Mouse (Mus musculus): ENCODE results near the gene Stpg1. TPM values are rescaled to one million over a fixed set of nuclear protein-coding genes. Genes with fewer than 3 reads are reported as not detected.
A peak's percentile ranks its signal among the peaks of the same experiment; 100 is the strongest.

Gene Stpg1
- polyA plus RNA-seq, 1 experiment: 0.02 TPM

- TF ChIP-seq CTCF (IDR thresholded peaks at IDR 0.05; ENCODE audit: extremely low read depth, insufficient read depth, insufficient read length, insufficient replicate concordance) (no peak), POLR2A (IDR thresholded peaks at IDR 0.05; ENCODE audit: low read depth, low read length) (no peak)
- Histone ChIP-seq H3K36me3 (ENCODE audit: control insufficient read depth, insufficient read depth, low read length) (peaks cover 2% of the 10 kb centered on the region), H3K27ac (ENCODE audit: insufficient read depth, low read length) (no peak overlapping the region), H3K4me1 (ENCODE audit: control insufficient read depth, insufficient read depth, insufficient read length) (peaks cover 7% of the 10 kb centered on the region), H3K27me3 (ENCODE audit: control insufficient read depth, insufficient read depth, low read length) (no peaks in the 10 kb centered on the region), H3K4me3 (ENCODE audit: extremely low read depth, insufficient read depth, insufficient read length) (no peak overlapping the region)
- DNase-seq (ENCODE audit: low read depth in 1 of 2, low spot score in 2 of 2): no peak
- 72% methylated on average over 18 of the region's 18 CpGs for WGBS
These were observed 1.2 kb downstream of the Stpg1 start for GRCm38 (mm10) chr4:135495810-135496209.

GRCm38 (mm10) chr4:135498136-135498535 lies 3.5 kb downstream of the Stpg1 start:
- Histone ChIP-seq H3K27me3 (ENCODE audit: control insufficient read depth, insufficient read depth, low read length) (no peaks in the 10 kb centered on the region), H3K36me3 (ENCODE audit: control insufficient read depth, insufficient read depth, low read length) (no peaks in the 10 kb centered on the region), H3K4me1 (ENCODE audit: control insufficient read depth, insufficient read depth, insufficient read length) (peaks cover 5% of the 10 kb centered on the region), H3K4me3 (ENCODE audit: extremely low read depth, insufficient read depth, insufficient read length) (no peak overlapping the region), H3K27ac (ENCODE audit: insufficient read depth, low read length) (no peak overlapping the region)
- 94% methylated on average over 6 of the region's 6 CpGs for WGBS
- DNase-seq (ENCODE audit: low read depth in 1 of 2, low spot score in 2 of 2): no peak
- TF ChIP-seq CTCF (IDR thresholded peaks at IDR 0.05; ENCODE audit: extremely low read depth, insufficient read depth, insufficient read length, insufficient replicate concordance) (no peak), POLR2A (IDR thresholded peaks at IDR 0.05; ENCODE audit: low read depth, low read length) (no peak)

GRCm38 (mm10) chr4:135499831-135500230 lies 5.2 kb downstream of the Stpg1 start:
- Histone ChIP-seq H3K36me3 (ENCODE audit: control insufficient read depth, insufficient read depth, low read length) (no peaks in the 10 kb centered on the region), H3K27ac (ENCODE audit: insufficient read depth, low read length) (no peak overlapping the region), H3K4me1 (ENCODE audit: control insufficient read depth, insufficient read depth, insufficient read length) (no peaks in the 10 kb centered on the region; the same call in 1 of the 2 replicates), H3K27me3 (ENCODE audit: control insufficient read depth, insufficient read depth, low read length) (no peaks in the 10 kb centered on the region), H3K4me3 (ENCODE audit: extremely low read depth, insufficient read depth, insufficient read length) (no peak overlapping the region)
- TF ChIP-seq POLR2A (IDR thresholded peaks at IDR 0.05; ENCODE audit: low read depth, low read length) (no peak), CTCF (IDR thresholded peaks at IDR 0.05; ENCODE audit: extremely low read depth, insufficient read depth, insufficient read length, insufficient replicate concordance) (no peak)
- DNase-seq (ENCODE audit: low read depth in 1 of 2, low spot score in 2 of 2): peak in 1 of 2 experiments; percentile 53
- 68% methylated on average over 3 of the region's 3 CpGs for WGBS

- H3K4me3 ChIP-seq (ENCODE audit: extremely low read depth, insufficient read depth, insufficient read length): no peak overlapping the region
- TF ChIP-seq CTCF (IDR thresholded peaks at IDR 0.05; ENCODE audit: extremely low read depth, insufficient read depth, insufficient read length, insufficient replicate concordance) (no peak), POLR2A (IDR thresholded peaks at IDR 0.05; ENCODE audit: low read depth, low read length) (no peak)
- H3K4me1 ChIP-seq (ENCODE audit: control insufficient read depth, insufficient read depth, insufficient read length): no peaks in the 10 kb centered on the region
- 29% methylated on average over 4 of the region's 4 CpGs for WGBS
- H3K36me3 ChIP-seq (ENCODE audit: control insufficient read depth, insufficient read depth, low read length): no peaks in the 10 kb centered on the region
- DNase-seq (ENCODE audit: low read depth in 1 of 2, low spot score in 2 of 2): no peak
- no peaks in the 10 kb centered on the region for H3K27me3 ChIP-seq (ENCODE audit: control insufficient read depth, insufficient read depth, low read length)
- H3K27ac ChIP-seq (ENCODE audit: insufficient read depth, low read length): no peak overlapping the region
These were observed 7.0 kb downstream of the Stpg1 start for GRCm38 (mm10) chr4:135501587-135501986.

GRCm38 (mm10) chr4:135505794-135506193 lies 11.2 kb downstream of the Stpg1 start:
- Histone ChIP-seq H3K27ac (ENCODE audit: insufficient read depth, low read length) (no peak overlapping the region), H3K36me3 (ENCODE audit: control insufficient read depth, insufficient read depth, low read length) (no peaks in the 10 kb centered on the region), H3K27me3 (ENCODE audit: control insufficient read depth, insufficient read depth, low read length) (0 out of 2 replicates have a peak, but pooled peaks cover 1% of the 10 kb centered on the region), H3K4me3 (ENCODE audit: extremely low read depth, insufficient read depth, insufficient read length) (no peak overlapping the region), H3K4me1 (ENCODE audit: control insufficient read depth, insufficient read depth, insufficient read length) (no peaks in the 10 kb centered on the region)
- no peak for DNase-seq (ENCODE audit: low read depth in 1 of 2, low spot score in 2 of 2)
- WGBS: 25% methylated on average over 11 of the region's 11 CpGs
- TF ChIP-seq CTCF (IDR thresholded peaks at IDR 0.05; ENCODE audit: extremely low read depth, insufficient read depth, insufficient read length, insufficient replicate concordance) (no peak), POLR2A (IDR thresholded peaks at IDR 0.05; ENCODE audit: low read depth, low read length) (no peak)

GRCm38 (mm10) chr4:135507547-135508350 lies 13.2 kb downstream of the Stpg1 start:
- Histone ChIP-seq H3K36me3 (ENCODE audit: control insufficient read depth, insufficient read depth, low read length) (no peaks in the 10 kb centered on the region), H3K27ac (ENCODE audit: insufficient read depth, low read length) (no peak overlapping the region), H3K4me1 (ENCODE audit: control insufficient read depth, insufficient read depth, insufficient read length) (no peaks in the 10 kb centered on the region; the same call in 1 of the 2 replicates), H3K27me3 (ENCODE audit: control insufficient read depth, insufficient read depth, low read length) (0 out of 2 replicates have a peak, but pooled peaks cover 1% of the 10 kb centered on the region), H3K4me3 (ENCODE audit: extremely low read depth, insufficient read depth, insufficient read length) (no peak overlapping the region)
- WGBS: 11% methylated on average over 22 of the region's 22 CpGs
- TF ChIP-seq POLR2A (IDR thresholded peaks at IDR 0.05; ENCODE audit: low read depth, low read length) (no peak), CTCF (IDR thresholded peaks at IDR 0.05; ENCODE audit: extremely low read depth, insufficient read depth, insufficient read length, insufficient replicate concordance) (no peak)
- no peak for DNase-seq (ENCODE audit: low read depth in 1 of 2, low spot score in 2 of 2)

Measured in spleen, adult 2 months (tissue).